Mouse (Mus musculus): ENCODE results near the gene Cnpy3.

- TF ChIP-seq CTCF (conservative IDR thresholded peaks at IDR 0.05; ENCODE audit: low read length) (no peak), POU5F1 (IDR thresholded peaks at IDR 0.05; ENCODE audit: borderline replicate concordance, low read length) (no peak), NANOG (IDR thresholded peaks at IDR 0.05; ENCODE audit: borderline replicate concordance, low read length) (no peak)
Measured at GRCm38 (mm10) chr17:46747234-46747633, 4.8 kb downstream of the Cnpy3 start.

Data from E14TG2a.4 (cell line).